Mouse (Mus musculus) stomach, postnatal 0 days (tissue): ENCODE data around the gene Atp2a1.

Source experiments
- CTCF ChIP-seq: IDR thresholded peaks from 2 replicates; pipeline ENCODE4 v1.5.1; 2016; ENCODE audit warnings: antibody characterized with exemption, low read depth, mild to moderate bottlenecking, moderate library complexity
- EP300 ChIP-seq: optimal IDR thresholded peaks from 2 replicates; pipeline ENCODE3; 2016; ENCODE audit warnings: antibody characterized with exemption

- TF ChIP-seq CTCF (no peak), EP300 (no peak)
Observed at GRCm38 (mm10) chr7:126448481-126448880, 14.4 kb downstream of the Atp2a1 start.
